Mouse (Mus musculus) 3134 (cell line): ENCODE data around the gene Leo1.
A peak's percentile ranks its signal among the peaks of the same experiment; 100 is the strongest.
"Not testable (repeated sequence)": the region's sequence is repeated elsewhere in the genome, so short reads cannot be mapped to it uniquely, and the experiment has no call there.

Experiments
- DNase-seq: peaks from one replicate; pipeline ENCODE4 v3.0.0-alpha.2; 2011; ENCODE audit warnings: low spot score; ENCODE audit not compliant: insufficient read length; ENCODE audit errors: extremely low read depth

The Leo1 gene

DNA sequence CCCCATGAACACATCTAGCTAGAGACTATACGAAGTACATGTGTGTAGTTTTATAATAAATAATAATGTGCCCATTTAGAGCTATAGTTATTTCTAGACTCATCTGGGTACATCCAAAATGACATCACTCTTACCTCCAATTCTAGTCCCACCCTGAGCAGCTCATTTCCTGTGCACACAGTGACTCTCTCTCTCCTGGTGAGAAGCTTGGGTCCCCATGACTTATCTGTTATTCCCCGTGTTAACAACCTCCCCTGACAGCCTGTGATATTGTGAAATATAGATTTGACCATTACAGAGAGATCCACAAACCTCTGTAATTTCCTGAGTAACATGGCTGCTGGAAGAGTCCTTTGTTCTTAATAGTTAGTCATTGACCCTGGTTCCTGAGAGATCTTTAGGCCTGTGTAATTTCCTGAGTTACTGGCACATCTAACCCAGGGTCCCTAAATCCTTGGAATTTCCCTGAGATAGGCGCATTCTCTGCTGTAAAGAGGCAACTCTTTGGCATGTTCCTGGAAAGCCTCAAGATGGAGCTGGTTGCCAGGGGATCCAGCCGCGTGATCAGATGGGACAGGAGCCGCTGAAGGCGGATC lies 15.4 kb upstream of the Leo1 start:
- DNase-seq, result no peak

DNA sequence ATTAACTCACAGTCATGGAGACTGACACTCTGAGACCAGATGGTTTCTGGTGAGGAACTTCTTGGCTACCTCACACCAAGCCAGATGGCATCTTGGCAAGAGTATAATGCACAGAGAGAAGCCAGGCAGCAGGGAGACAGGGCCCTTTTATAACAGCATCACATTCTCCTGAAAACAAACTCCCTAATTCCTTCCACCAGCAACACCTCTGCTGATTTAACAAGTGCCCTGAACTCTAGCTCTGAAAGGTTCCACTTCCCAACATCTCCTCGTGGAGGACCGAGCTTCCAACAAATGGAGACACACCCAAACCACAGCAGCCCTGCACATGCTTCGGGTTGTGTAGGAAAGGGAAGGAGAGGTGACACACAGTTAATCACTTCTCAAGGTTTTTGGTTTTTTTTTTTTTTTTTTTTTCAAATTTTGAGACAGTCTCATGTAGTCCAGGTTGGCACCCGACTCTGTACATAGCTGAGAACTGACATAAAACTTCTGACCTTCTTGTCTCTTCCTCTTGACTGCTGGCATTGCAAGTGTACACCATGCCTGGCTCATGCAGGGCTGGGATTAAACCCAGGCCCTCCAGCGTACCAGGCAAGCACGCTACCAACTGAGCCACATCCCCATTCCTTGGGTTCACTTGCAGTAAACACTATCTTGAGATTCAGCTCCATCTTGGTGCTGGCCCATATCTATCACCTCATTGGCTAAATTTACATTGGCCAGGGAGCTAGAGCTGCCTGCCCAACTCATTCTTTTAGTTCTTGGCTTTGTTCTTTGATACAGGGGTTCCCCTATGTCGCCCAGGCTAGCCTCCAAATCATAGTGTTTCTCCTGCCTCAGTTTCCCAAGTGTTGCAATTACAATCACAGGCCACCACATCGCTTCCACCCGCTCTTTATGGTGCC lies 13.7 kb upstream of the Leo1 start:
- peak; percentile 71 for DNase-seq

DNA sequence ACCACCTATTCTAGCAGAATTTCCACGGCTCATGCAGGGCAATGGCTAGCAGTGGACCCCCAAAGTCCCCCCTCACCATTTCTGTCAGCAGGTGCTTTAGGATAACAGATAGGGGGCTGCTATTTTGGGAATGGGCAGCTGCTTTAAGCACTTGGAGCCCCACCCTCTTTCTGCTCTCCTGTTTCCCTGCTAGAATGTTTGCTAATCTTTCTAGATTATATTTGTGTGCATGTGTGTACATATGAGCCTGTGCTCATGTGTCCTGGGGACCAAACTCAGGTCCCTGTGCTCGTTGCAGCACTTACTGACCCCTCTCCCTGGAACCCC lies 13.1 kb upstream of the Leo1 start:
- DNase-seq, result no peak

DNA sequence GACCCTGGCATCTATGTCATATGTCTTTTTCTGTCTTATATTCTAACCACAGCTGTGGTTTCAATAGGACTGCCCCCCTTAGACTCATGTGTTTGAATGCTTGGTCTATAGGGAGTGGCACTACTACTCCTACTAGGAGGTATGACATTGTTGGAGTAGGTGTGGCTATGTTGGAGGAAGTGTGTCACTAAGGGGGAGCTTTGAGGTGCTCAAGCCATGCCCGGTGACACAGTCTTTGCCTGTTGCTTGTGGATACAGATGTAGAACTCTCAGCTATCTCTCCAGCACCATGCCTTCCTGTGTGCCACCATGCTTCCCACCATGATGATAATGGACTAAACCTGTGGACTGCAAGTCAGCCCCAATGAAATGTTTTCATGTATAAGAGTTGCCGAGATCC lies 12.3 kb upstream of the Leo1 start:
- no peak for DNase-seq

DNA sequence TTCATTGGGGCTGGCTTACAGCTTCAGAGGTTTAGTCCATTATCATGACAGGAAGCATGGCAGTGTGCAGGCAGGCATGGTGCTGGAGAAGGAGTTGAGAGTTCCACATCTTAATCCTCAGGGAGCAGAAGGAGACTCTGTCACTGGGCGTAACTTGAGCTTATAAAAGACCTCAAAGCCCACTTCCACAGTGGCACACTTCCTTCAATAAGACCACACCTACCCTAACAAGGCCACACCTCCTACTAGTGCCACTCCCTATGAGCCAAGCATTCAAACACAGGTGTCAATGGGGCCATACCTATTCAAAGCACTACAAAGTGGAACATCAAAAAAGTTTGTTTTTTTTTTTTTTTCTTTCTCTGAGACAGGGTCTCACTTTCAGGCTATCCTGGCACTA lies 11.7 kb upstream of the Leo1 start:
- DNase-seq, result no peak

DNA sequence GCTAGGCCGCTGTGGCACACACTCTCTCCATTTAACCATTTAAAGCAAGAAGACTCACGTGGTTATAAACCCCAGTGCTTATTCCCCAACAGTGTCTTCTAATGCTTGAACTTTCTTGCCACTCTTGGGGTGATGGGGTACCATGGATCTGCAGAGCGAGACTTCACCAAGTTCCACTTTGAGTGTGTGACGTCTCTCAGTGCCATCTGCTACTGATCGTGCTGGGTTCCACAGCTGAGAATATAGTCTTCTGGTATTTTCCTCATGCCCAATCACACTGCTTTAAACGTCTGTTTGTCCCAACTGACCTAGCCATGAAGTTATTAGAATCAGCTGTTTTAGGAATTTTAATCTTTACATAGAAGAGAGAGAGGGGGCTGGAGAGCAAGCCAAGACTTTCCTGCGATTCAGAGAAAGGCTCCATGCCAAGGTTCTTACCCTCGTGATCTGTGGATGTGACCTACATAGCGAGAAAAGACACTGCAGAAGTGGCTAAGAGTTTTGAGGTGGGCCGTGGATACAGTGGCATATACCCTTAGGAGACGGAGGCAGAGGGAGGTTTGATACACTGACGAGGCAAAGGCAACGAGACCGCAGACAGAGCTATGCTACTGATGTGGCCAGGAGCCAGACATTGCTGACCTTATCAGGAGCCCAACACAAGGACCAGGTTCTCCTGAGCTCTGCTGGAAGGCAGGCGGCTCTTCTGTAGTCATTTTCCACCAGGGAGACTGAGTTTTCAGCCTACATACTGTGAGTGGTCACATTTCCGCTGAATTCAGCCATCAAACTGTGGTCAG lies 10.3 kb upstream of the Leo1 start:
- no peak for DNase-seq

DNA sequence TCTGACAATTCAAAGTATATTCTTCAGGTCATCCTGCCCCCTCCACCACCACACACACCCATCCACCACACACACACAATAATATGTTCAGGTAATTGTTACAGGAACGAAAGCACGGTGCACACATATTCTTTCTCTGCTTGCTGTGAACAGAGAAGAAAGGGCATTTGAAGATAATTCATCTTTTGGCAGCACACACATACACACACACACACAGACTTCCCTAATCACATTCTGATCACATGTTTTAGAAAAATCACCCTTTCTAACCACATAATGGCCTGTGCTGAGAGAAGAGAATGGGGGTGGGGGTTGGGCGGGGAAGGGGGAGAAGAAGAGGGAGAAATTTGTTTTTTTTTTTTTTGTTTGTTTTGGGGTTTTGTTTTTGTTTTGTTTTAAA lies 8.6 kb upstream of the Leo1 start:
- no peak for DNase-seq

DNA sequence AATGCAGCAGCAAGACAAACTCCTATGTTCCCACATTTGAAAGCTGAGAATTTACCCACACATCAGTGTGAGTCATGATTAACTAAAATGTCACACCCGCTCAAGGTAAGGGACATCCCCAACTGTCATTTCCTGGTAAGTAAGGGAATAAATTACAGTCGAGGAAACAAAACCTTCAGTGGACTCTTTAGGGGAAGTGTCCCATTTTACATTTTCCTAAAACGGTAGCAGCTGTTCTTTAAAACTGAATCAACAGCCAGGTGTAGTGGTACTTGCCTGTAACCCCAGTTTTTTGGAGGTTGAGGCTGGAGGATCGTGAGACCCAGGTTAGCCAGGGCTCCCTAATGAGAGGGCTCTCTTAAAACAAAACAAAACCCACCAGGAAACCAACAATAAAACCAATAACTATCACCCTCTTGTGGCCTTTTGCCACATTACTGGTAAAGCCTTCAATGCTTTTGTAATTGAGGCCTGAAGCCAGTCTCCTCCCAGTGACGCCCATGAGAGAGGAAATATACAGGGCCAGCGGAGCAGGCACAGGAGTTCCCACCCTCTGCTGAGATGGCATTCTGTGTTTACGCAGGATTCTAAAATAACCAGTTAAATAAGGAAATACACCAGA lies 7.0 kb upstream of the Leo1 start:
- DNase-seq, result peak; percentile 39

DNA sequence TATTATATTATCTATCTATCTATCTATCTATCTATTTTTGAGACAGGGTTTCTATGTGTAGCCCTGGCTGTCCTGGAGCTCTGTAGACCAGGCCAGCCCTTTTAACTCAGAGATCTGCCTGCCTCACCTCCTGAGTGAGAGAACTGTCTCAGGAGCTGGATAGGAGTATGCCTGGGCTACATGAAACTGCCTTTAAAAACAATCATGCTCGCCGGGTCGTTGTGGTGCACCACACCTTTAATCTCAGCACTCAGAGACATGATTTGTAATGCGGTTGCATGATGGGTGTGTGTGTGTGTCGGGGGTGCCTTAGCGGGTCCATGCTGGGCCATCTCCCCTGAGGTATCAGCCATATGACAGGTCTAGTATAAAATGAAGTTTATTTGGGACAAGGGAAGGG lies 6.5 kb upstream of the Leo1 start:
- DNase-seq, result no peak

DNA sequence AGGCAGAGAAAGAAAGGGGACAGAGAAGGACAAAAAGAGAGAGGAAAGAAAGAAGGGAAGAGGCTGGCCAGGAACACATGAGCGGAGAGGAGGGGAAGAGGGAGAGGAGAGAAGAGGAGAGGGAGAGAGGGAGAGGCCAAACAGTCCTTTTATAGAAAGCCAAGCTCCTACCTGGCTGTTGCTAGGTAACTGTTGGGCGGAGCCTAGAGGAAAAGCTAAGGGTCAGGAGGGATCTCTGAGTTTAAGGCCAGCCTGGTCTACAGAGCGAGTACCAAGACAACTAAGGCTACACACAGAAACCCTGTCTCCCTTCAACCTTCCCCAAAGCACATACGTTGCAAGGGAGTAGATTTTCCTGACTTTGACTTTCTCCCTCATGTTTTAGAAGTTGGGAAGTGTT lies 6.0 kb upstream of the Leo1 start:
- DNase-seq, result no peak

DNA sequence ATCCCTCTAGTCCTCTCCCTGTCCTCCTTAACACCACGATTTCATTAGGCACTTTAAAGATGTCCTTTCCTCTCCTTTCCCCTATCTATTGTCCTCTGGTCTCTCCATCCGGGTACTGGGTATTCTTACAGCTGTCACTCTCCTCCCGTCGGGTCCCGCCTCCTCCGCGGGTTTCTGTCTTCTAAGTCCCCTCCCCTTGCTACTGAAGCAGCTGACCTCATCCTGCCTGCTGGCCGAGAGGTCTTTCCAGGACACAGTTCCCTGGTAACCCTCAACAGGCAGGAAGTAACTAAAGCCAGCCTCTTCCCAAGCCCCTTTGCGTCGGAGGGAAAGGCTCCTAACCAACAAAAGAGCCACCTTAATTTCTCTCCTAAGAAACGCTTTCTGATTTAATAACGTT lies 5.4 kb upstream of the Leo1 start:
- peak; percentile 77 for DNase-seq

DNA sequence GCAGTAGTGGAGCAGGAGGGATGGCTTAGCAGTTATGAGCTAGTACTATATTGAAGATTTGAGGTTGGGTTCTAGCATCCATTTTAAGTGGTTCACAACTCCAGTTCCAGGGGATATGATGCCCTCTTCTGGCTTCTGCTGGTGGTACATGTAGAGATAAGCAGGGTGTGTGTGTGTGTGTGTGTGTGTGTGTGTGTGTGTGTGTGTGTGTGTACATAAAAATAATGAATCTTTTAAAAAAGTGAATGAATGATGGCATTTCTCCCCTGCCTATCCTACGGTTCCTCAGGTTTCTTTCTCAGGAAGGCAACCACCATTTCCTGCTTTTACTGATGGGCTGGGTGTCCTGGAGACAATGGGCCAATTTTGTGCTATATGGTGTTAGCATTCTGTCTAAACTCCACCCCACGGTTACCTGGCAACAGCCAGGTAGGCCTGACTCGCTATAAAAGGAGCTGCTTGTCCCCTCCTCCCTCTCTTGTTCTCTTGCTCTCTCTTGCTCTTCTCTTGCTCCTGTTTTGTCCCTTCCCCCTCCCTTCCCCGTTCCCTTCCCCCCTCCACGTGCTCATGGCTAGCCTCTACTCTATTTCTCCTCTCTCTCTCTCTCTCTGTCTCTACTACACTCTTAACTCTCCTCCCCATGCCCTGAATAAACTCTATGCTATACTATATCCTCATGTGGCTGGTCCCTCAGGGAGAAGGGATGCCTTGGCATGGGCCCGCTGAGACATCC lies 3.5 kb upstream of the Leo1 start:
- DNase-seq, result peak; percentile 35

DNA sequence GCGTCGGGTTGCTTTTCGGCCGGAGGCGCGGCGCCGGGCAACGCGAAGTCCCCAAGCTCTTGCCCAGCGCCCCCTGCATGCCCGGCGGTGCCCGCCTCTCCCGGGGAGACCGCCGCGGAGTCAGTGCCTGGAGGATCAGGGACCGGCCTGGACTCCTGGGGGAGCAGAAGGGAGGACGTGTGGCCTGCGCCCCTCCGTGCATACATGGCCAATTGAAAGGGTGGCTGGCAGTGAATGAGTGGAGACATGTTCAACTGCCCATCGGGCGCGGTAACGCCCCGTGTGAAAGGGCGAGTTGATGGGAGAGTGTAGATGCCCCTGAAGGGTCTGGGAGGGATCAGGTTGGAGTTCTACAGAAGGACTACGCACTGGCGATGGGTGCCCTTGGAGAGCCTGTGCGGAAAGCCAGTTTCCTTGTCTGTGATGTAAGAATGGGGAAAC lies 387 bp downstream of the Leo1 start:
- DNase-seq, result no peak

DNA sequence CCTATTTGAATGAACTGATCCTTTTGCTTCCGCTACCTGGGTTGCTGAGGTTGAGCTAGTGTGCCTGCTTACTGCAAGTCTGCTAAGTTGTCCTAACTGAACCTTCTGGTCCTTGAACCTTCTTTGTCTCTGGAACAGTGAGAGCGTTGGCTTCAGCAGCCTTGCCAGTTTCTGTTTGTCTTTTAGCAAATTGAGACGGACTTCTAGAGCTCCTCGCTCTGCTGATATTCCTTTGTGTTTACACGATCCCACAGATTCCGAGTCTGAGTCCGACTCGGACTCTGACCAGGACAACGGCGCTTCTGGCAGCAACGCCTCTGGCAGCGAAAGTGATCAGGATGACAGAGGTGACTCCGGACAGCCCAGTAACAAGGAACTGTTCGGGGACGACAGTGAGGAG lies 3.7 kb downstream of the Leo1 start:
- DNase-seq, result no peak

DNA sequence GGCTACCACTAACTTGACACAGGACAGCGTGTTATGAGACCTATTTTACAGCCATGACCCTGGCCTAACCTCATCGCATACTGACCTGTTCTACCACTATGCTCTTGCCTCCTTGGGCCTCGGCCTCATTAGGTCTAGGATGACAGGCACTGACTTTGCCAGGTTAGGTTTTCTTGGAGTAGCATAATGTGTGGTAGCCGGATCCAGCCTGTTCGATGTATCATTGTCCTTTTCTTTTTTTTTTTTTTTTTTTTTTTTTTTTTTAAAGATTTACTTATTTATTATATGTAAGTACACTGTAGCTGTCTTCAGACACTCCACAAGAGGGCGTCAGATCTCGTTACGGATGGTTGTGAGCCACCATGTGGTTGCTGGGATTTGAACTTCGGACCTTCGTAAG lies 5.2 kb downstream of the Leo1 start:
- not testable (repeated sequence) for DNase-seq

DNA sequence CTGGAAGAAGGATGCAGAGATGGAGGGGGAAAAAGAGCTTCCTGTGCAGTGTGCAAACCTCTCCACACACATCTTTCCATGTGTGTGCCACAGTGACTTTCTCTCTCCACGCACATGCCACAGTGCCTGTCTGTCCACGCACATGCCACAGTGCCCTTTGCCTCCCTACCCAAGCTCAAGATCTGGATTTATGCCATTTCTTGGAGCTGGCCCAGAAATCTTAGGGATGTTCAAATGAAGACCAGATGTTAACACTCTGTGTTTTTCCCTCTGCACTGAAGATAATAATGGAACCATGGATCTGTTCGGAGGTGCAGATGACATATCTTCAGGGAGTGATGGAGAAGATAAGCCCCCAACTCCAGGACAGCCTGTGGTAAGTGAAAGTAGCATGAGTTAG lies 6.7 kb downstream of the Leo1 start:
- DNase-seq, result no peak

DNA sequence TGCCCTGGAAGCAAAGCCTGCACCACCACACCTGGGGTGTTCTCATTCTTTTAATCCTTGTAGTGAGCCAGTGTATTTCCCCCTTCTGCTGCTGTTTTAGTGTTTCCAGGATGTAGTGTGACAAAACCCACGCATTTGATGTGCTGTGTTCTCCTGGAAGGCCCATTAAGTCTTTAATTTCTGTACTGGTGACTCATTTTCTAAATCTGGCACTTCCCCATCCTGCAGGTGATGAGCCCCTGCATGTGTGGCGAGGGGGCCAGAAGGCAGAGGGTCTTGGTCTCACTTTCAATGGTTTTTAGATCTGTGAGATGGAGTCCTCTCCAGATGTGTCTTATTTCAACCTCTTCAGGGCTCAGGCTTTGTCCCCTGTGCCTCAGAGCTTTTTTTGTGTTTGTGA lies 12.7 kb downstream of the Leo1 start:
- no peak for DNase-seq

DNA sequence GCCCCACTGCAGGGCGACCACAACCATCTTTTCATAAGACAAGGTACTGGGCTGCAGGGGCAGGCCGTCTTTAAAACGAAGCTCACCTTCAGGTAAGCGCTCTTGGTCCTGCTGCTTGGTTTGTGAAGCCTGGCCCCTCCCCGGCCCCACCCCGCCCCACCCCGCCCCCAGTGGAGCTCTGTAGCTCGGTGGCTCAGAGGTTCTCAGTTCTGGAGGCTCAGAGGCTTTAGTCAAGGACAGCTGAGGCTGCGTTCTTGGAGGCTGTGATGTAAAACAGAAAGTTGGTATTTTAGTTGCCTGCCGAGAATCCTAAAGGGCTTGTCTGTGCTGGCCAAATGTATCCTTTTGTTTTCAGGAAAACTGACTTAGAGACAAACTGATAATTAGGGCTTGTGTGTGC lies 14.4 kb downstream of the Leo1 start:
- no peak for DNase-seq

DNA sequence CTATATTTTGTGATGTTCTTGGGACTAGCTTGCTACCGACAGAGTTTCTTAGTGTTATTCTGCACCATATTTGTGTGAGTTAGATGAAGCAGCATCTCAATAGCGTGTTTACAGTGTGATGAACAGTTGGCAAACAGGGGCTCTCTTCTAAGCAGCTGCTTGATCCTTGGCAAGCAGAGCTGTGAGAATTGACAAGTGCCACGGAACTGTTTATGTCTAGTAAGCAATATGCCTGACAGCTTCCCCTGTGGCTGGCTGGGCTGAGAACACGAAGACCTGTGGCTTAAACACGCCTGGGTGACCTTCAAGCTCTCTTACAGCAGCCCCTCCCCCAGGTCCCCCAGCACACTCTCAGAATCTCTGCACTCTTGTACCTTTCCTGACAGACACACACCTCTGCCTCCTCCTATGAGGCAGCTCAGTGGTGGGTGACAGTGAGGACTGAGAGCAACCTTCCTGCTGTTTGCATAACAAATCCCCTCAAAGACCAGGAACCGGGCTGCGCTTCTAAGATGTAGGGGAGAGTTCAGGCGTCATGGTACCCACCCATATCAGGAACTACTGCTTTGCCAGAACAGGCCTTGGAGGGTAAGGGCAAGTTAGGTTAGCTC lies 21.8 kb downstream of the Leo1 start:
- DNase-seq, result no peak

DNA sequence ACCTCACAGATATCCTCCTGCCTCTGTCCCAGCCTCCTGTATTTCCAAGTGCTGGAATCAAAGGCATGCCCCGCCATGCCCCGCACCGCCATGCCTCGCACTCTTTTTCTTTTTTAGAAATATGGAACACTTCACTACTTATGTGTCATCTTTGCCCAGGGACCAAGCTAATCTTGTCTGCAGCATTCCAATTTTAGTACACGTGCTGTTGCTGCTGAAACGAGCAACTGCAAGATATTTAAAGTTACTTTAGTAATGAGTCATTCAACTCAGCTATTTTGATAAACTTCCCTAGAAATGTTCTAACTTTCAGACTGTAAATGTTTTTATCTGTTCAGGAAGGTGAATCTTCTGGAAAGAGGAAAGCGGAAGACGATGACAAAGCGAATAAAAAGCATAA lies 24.5 kb downstream of the Leo1 start:
- DNase-seq, result no peak
